Mouse (Mus musculus) kidney, postnatal 0 days (tissue): Measurements from ENCODE around the gene Mad1l1. TPM values are rescaled to one million over a fixed set of nuclear protein-coding genes. Genes with fewer than 3 reads are reported as not detected.

Source experiments
- ATAC-seq: fragments of 200-750 bp; cut with Nextera tagmentation; replicated peaks from 2 replicates; pipeline ENCODE4 v1.8.0; 2017; ENCODE audit warnings: low read depth, moderate number of reproducible peaks, moderate TSS enrichment, moderate library complexity; ENCODE audit not compliant: low FRiP score
- DNase-seq: peaks from one replicate; pipeline ENCODE4 v3.0.0-alpha.2; 2016; ENCODE audit warnings: low spot score
- H3K27ac ChIP-seq: fragments of 300-500 bp; sonication (generic); 2 replicates; pipeline ENCODE4 v1.5.1; 2014; ENCODE audit warnings: mild to moderate bottlenecking
- H3K27me3 ChIP-seq: fragments of 300-500 bp; sonication (generic); 2 replicates; pipeline ENCODE4 v1.6.1; 2014; ENCODE audit warnings: low read length, mixed read lengths; ENCODE audit not compliant: insufficient read depth
- H3K36me3 ChIP-seq: fragments of 300-500 bp; sonication (generic); 2 replicates; pipeline ENCODE4 v1.6.1; 2014; ENCODE audit warnings: low read length, mixed read lengths; ENCODE audit not compliant: insufficient read depth
- H3K4me1 ChIP-seq: fragments of 300-500 bp; sonication (generic); replicated peaks from 2 replicates; pipeline ENCODE4 v1.6.1; 2014; ENCODE audit warnings: antibody characterized with exemption, low read length, mixed read lengths; ENCODE audit not compliant: insufficient read depth
- H3K4me2 ChIP-seq: fragments of 300-500 bp; sonication (generic); 2 replicates; pipeline ENCODE4 v1.6.1; 2014; ENCODE audit warnings: mild to moderate bottlenecking, low read length, moderate library complexity, mixed read lengths
- H3K4me3 ChIP-seq: fragments of 300-500 bp; sonication (generic); replicated peaks from 2 replicates; pipeline ENCODE4 v1.5.1; 2014; ENCODE audit warnings: low read depth, low read length
- H3K9ac ChIP-seq: fragments of 300-500 bp; sonication (generic); 2 replicates; pipeline ENCODE4 v1.6.1; 2014; ENCODE audit warnings: low read depth, low read length
- H3K9me3 ChIP-seq: fragments of 300-500 bp; sonication (generic); replicated peaks from 2 replicates; pipeline ENCODE4 v1.6.1; 2016; ENCODE audit warnings: low read length, inconsistent platforms, mixed read lengths
- CTCF ChIP-seq: IDR thresholded peaks from 2 replicates; pipeline ENCODE4 v1.5.1; 2016; ENCODE audit warnings: antibody characterized with exemption, low read depth, mild to moderate bottlenecking, moderate library complexity
- WGBS: fragments of 180-500 bp; shearing (Covaris S2); extraction: QIAGEN DNeasy Blood & Tissue Kit; methylation state at CpG from one replicate; pipeline ENCODE4 v1.1.7; 2014; 5-methylcytosine and 5-hydroxymethylcytosine counted together
- polyA plus RNA-seq: library from polyadenylated mRNA; unstranded; fragments of >200 nt; fragmentation: Nextera tagmentation; extraction: Ambion mirVana; gene quantifications from 2 replicates; pipeline ENCODE4 v1.2.1, GENCODE M21; 2015

Gene Mad1l1
- polyA plus RNA-seq, 1 experiment from 2014 or later, result 25.8 TPM

DNA sequence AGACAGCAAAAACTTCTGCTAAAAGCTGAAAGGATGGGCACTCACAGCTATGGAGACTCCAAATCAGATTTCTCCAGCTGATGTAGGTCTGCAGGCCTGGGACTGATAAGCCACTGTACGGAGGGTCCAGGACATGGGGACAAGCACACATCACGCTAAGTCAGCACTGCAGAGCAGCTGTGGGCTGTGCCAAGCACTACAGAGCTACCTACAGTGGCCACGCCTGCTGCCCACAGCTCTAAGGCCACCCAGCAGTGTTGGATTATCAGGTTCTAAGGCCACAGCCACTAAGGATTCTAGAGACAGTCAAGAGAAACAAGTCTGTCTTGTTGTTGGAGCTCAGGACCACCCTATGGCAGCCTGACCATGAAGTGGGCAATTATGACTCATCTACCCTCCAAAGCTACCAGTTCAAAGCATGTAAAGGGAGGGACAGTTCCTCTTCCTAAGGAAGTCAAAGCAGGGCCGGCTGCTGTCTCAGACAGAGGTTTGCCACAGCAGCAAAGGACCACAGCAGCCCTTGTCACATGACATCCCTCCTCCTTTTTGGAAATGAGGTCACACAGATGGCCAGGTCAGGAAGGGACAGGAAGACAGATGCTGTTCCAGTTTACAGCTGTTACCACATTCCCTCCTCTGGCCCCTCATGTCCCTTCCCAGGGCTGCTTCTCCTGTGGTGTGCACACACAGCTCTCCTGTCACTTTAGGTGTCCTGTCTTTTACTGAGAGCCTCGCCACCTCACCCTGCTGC is 56.4 kb downstream of the Mad1l1 start:
- H3K4me3 ChIP-seq, result no peak overlapping the region
- ATAC-seq (no peak), DNase-seq (peak; percentile 64)
- 75% methylated on average over 5 of the region's 5 CpGs for WGBS
- H3K4me2 ChIP-seq, result no peak overlapping the region
- H3K9ac ChIP-seq, result no peak overlapping the region
- H3K9me3 ChIP-seq, result no peaks in the 10 kb centered on the region
- TF ChIP-seq CTCF, result no peak
- H3K27me3 ChIP-seq, result no peaks in the 10 kb centered on the region
- H3K4me1 ChIP-seq, result 0 out of 2 replicates have a peak, but pooled peaks cover 10% of the 10 kb centered on the region
- no peak overlapping the region for H3K27ac ChIP-seq
- no peaks in the 10 kb centered on the region for H3K36me3 ChIP-seq

DNA sequence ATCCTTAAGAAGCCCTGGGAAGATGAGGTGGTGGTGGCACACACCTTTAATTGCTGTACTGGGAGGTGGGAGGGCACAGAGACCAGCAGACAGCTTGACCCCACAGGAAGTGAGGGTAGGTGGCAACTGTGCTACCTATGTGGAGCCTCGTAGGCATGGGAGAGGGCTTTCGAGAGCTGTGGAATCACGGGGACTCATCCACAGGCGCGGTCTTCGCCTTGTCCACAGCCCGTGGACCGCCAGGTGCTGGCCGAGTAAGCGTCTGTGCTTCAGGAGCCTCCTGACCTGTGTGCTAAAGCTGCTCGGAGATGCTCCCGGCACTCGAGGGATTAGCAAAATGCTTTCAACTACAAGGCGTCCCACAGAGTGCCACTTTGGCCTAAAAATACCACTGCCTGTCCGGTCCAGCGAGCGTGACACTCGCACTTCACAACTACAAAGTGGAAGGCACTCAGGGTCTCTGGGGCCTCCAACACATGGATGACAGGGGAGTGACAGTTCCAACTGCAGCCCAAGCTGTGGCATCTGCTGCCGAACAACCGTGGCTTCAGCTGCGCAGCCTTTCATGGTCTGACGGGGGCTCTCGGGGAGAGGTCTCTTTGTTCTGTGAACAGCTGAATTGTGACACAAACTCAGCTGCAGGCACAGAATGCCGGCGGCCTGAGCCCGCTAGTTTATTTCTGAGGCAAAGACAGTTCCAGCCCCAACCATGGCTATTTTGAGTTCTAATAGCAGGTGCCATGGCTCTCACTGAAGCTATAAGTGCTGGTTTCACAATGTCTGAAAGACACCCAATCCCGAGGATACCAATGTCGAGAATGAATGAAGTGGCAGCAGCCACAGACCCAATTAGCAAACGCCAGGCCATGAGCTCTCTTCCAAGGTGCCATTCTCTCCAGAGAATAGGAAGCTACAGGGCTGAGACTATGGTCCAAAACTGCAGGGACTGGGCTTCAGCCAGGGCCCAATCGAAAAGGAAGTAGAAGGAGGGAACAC is 57.3 kb downstream of the Mad1l1 start:
- WGBS, result 63% methylated on average over 30 of the region's 30 CpGs
- no peaks in the 10 kb centered on the region for H3K9me3 ChIP-seq
- no peaks in the 10 kb centered on the region for H3K36me3 ChIP-seq
- no peak overlapping the region for H3K4me3 ChIP-seq
- no peak overlapping the region for H3K27ac ChIP-seq
- no peaks in the 10 kb centered on the region for H3K27me3 ChIP-seq
- H3K4me2 ChIP-seq, result no peak overlapping the region
- 0 out of 2 replicates have a peak, but pooled peaks cover 10% of the 10 kb centered on the region for H3K4me1 ChIP-seq
- no peak overlapping the region for H3K9ac ChIP-seq
- no peak for DNase-seq
- no peak for TF ChIP-seq CTCF
- ATAC-seq, result no peak

DNA sequence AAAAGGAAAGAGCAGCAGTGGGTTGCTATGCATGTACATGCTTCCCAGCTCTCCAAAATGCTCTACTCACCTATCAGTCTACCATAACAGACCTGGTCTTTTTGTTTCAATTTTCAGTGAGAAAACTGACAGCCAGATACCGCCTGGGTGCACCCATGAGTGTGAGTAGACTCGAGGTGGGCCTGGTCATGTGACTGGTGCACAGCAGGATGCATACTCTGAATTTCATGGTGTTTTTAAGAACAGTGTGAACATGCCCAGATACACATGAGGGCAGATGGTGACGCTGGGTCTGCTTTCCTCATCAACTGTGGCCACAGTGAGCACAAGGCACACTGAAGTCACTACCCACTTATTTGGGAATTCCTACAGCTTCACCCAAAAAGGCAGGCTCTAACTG is 59.0 kb downstream of the Mad1l1 start:
- Histone ChIP-seq H3K4me2 (no peak overlapping the region), H3K9ac (no peak overlapping the region), H3K27ac (no peak overlapping the region), H3K9me3 (no peaks in the 10 kb centered on the region), H3K36me3 (no peaks in the 10 kb centered on the region), H3K4me1 (0 out of 2 replicates have a peak, but pooled peaks cover 7% of the 10 kb centered on the region), H3K27me3 (no peaks in the 10 kb centered on the region), H3K4me3 (no peak overlapping the region)
- ATAC-seq (no peak), DNase-seq (no peak)
- WGBS, result 93% methylated on average over 3 of the region's 3 CpGs
- no peak for TF ChIP-seq CTCF

DNA sequence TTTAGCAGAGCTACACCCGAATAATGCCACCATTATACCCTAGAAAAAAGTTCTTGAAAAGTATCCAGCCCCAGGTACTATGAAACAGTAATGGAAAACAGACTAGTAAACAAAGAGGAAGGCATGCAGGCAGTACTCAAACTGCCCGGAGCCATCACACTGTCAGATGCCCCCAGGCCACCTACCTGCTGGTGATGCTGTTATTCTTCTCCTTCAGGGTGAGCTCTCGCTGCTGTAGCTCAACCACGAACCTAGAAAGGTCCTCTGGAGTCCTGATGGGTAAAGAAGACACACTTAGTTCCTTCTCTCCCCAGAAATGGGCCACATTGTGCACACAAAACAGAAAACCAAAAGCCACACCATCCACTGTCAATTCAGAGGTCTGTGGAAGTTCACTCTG is 60.0 kb downstream of the Mad1l1 start:
- Histone ChIP-seq H3K36me3 (no peaks in the 10 kb centered on the region), H3K27me3 (no peaks in the 10 kb centered on the region), H3K9ac (no peak overlapping the region), H3K4me1 (0 out of 2 replicates have a peak, but pooled peaks cover 7% of the 10 kb centered on the region), H3K27ac (no peak overlapping the region), H3K9me3 (no peaks in the 10 kb centered on the region), H3K4me3 (no peak overlapping the region), H3K4me2 (no peak overlapping the region)
- no peak for ATAC-seq
- WGBS, result 87% methylated on average over 4 of the region's 4 CpGs
- DNase-seq, result no peak
- TF ChIP-seq CTCF, result no peak

DNA sequence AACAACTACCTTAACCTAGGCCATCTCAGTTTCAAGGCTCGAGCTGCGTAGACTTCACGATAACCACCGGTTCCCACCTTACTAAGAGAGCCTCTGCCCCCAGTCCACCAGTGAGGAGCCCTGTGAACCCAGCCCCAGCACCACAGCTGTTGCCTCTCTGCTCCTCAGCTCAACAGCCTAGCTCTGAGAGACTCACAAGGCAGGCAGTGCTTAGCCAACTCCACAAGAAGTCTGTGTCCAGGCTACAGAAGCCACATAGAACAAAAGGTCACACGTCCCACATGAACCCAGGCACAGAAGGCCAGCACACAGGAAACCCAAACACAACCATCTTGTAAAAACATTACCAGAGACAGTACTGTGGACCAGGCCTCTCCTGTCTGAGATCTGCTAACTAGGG is 62.7 kb downstream of the Mad1l1 start:
- no peaks in the 10 kb centered on the region for H3K36me3 ChIP-seq
- H3K27ac ChIP-seq, result no peak overlapping the region
- WGBS, result 87% methylated on average over 5 of the region's 5 CpGs
- no peak for ATAC-seq
- TF ChIP-seq CTCF, result no peak
- no peak overlapping the region for H3K9ac ChIP-seq
- no peak overlapping the region for H3K4me2 ChIP-seq
- no peak for DNase-seq
- H3K4me1 ChIP-seq, result no peaks in the 10 kb centered on the region
- H3K4me3 ChIP-seq, result no peak overlapping the region
- H3K27me3 ChIP-seq, result no peaks in the 10 kb centered on the region
- no peaks in the 10 kb centered on the region for H3K9me3 ChIP-seq

DNA sequence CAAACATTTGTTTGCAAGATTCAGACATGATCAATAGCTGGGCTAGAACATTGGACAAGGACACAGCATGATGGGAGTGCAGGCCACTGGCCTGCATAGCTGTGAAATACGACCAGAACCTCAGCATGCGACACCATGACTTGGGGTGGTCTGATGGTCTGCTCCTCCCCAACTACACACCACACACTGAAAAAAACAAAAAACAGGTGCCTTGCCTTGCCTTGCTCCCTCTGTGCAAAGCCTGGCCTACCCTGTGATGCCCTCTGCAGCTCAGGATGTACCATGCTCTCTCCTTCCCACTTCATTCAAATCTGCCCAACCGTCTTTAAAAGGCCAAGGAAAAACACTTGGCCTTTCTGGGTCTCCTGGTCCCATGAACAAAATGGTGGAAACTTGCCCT is 63.3 kb downstream of the Mad1l1 start:
- Histone ChIP-seq H3K4me3 (no peak overlapping the region), H3K4me2 (no peak overlapping the region), H3K27me3 (no peaks in the 10 kb centered on the region), H3K27ac (no peak overlapping the region), H3K4me1 (no peaks in the 10 kb centered on the region), H3K9ac (no peak overlapping the region), H3K9me3 (no peaks in the 10 kb centered on the region), H3K36me3 (no peaks in the 10 kb centered on the region; the same call in 1 of the 2 replicates)
- WGBS, result 97% methylated on average over 3 of the region's 3 CpGs
- DNase-seq (no peak), ATAC-seq (no peak)
- no peak for TF ChIP-seq CTCF
